Mouse (Mus musculus) E14TG2a.4 (cell line): ENCODE measurements around the gene Gm20388.

Experiments
- CTCF ChIP-seq: conservative IDR thresholded peaks from 2 replicates; pipeline ENCODE4 v1.5.1; 2014; ENCODE audit warnings: low read length
- POU5F1 ChIP-seq: IDR thresholded peaks from 2 replicates; pipeline ENCODE4 v1.6.1; 2014; ENCODE audit warnings: low read length, borderline replicate concordance

GRCm38 (mm10) chr8:124141681-124142391 is 4231.2 kb downstream of the Gm20388 start:
- TF ChIP-seq CTCF (no peak), POU5F1 (no peak)
